Mouse (Mus musculus): ENCODE data around the gene Zcchc2.

DNA sequence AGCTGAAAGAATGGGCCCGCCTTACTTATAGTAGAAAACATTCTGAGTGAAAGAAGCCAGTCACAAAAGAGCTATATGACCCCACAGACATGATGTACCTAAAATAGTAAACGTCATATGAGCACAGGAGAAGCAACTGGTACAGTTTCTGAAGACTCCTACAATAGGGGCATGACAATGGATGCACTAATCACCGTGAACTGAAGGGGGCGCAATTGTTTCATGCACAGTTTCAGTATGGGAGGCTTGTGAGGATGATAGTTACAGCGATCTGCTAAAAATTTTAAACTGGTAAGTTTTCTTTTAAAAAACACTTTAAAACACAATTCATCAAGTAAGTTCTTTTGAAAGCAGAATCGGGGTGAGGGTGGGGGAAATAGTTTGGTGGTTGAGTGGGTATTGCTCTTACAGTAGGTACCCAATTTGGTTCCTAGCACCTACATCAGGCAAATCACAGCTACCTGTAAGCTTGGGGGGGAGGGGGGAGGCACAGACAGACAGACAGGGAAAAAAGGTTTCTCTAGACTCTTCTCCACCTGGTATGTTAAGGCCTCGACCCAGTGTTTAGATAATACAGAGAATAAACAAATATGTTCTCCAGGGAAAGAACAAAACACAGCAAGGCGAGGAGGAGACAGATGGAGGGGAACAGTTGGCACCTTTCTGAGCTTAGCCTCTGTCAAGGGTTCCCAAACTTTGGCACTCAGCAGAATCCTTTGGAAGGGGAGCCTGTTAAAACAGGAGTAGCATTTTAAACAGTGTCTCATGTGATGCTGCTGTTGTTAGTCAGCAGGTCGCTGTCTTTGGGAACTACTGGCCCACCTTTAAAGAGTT is 81.2 kb downstream of the Zcchc2 start:
- TF ChIP-seq TCF12 (IDR thresholded peaks at IDR 0.05; ENCODE audit: insufficient read depth, poor library complexity, severe bottlenecking) (no peak), MYOG (IDR thresholded peaks at IDR 0.05; ENCODE audit: control insufficient read depth in 1 of 3, insufficient read depth in 1 of 3, insufficient read length in 2 of 3, low read depth in 2 of 3) (no peak), MAX (IDR thresholded peaks at IDR 0.05; ENCODE audit: low read depth) (no peak), POLR2A (IDR thresholded peaks at IDR 0.05; ENCODE audit: insufficient read length, low read depth) (no peak), USF1 (IDR thresholded peaks at IDR 0.05; ENCODE audit: low read depth) (no peak), POLR2AphosphoS2 (IDR thresholded peaks at IDR 0.05; ENCODE audit: insufficient read length, low read depth) (no peak), REST (IDR thresholded peaks at IDR 0.05; ENCODE audit: insufficient read depth, insufficient read length) (no peak), E2F4 (IDR thresholded peaks at IDR 0.05; ENCODE audit: insufficient read depth) (no peak), CEBPB (IDR thresholded peaks at IDR 0.05; ENCODE audit: insufficient read depth, poor library complexity, severe bottlenecking) (no peak), MYOD1 (IDR thresholded peaks at IDR 0.05; ENCODE audit: control insufficient read depth in 1 of 3, insufficient read length in 2 of 3, low read depth in 2 of 3) (no peak), TCF3 (IDR thresholded peaks at IDR 0.05; ENCODE audit: insufficient read length, low read depth) (no peak), SRF (IDR thresholded peaks at IDR 0.05; ENCODE audit: control insufficient read depth, insufficient read length, low read depth) (no peak)

Data from myocyte (in vitro differentiated cells).